Mouse (Mus musculus): ENCODE data around the gene Map7d1.

Gene Map7d1

GRCm38 (mm10) chr4:126256131-126256791 lies at the start of gene Map7d1:
Gene Map7d1 (minus strand): TSS chr4:126256343.
- DNase-seq = peak; percentile 85

- no peak for DNase-seq
These were observed 49.3 kb upstream of the Map7d1 start for GRCm38 (mm10) chr4:126305428-126305827.

- DNase-seq = no peak
These were observed 47.7 kb upstream of the Map7d1 start for GRCm38 (mm10) chr4:126303877-126304276.

GRCm38 (mm10) chr4:126301584-126302309 lies 45.6 kb upstream of the Map7d1 start:
- no peak for DNase-seq

GRCm38 (mm10) chr4:126300916-126301583 lies 44.9 kb upstream of the Map7d1 start:
- no peak for DNase-seq

GRCm38 (mm10) chr4:126296617-126297101 lies 40.5 kb upstream of the Map7d1 start:
- peak; percentile 41 for DNase-seq

GRCm38 (mm10) chr4:126295937-126296336 lies 39.8 kb upstream of the Map7d1 start:
- no peak for DNase-seq

GRCm38 (mm10) chr4:126295152-126295551 lies 39.0 kb upstream of the Map7d1 start:
- DNase-seq = no peak

- no peak for DNase-seq
These were observed 35.1 kb upstream of the Map7d1 start for GRCm38 (mm10) chr4:126291196-126291595.

GRCm38 (mm10) chr4:126290314-126290713 lies 34.2 kb upstream of the Map7d1 start:
- DNase-seq = no peak

- no peak for DNase-seq
These were observed 32.0 kb upstream of the Map7d1 start for GRCm38 (mm10) chr4:126288085-126288666.

GRCm38 (mm10) chr4:126287302-126287995 lies 31.3 kb upstream of the Map7d1 start:
- DNase-seq = no peak

- no peak for DNase-seq
These were observed 30.3 kb upstream of the Map7d1 start, which contains the start of gene Col8a2 for GRCm38 (mm10) chr4:126286492-126286891. Gene Col8a2 (plus strand): TSS chr4:126286793.

- DNase-seq = no peak
These were observed 27.4 kb upstream of the Map7d1 start for GRCm38 (mm10) chr4:126283582-126283981.

GRCm38 (mm10) chr4:126281706-126282105 lies 25.6 kb upstream of the Map7d1 start:
- no peak for DNase-seq

- DNase-seq = no peak
These were observed 22.8 kb upstream of the Map7d1 start for GRCm38 (mm10) chr4:126278961-126279360.

GRCm38 (mm10) chr4:126278565-126278915 lies 22.4 kb upstream of the Map7d1 start:
- no peak for DNase-seq

- peak; percentile 47 for DNase-seq
These were observed 21.9 kb upstream of the Map7d1 start for GRCm38 (mm10) chr4:126277906-126278564.

- DNase-seq = no peak
These were observed 19.6 kb upstream of the Map7d1 start for GRCm38 (mm10) chr4:126275681-126276131.

GRCm38 (mm10) chr4:126275081-126275480 lies 18.9 kb upstream of the Map7d1 start:
- DNase-seq = no peak

GRCm38 (mm10) chr4:126273753-126274152 lies 17.6 kb upstream of the Map7d1 start:
- no peak for DNase-seq

- no peak for DNase-seq
These were observed 13.1 kb upstream of the Map7d1 start for GRCm38 (mm10) chr4:126269292-126269691.
